Mouse (Mus musculus): ENCODE measurements at regions not wholly inside any gene's neighbourhood (a gene's known extent, or its start where the extent isn't known, plus 50 kb on each side); places are given as distances from the start of the nearest gene placed in this dataset.

GRCm38 (mm10) chr3:21633600-21634221 is 442.7 kb upstream of the Tbl1xr1 start:
- no peaks in the 10 kb centered on the region for H3K4me1 ChIP-seq (replicated peaks; ENCODE audit: control insufficient read depth, insufficient read depth, low read length)
- H3K36me3 ChIP-seq (ENCODE audit: control insufficient read depth, insufficient read depth, low read length), result no peaks in the 10 kb centered on the region
- ATAC-seq (replicated peaks; ENCODE audit: low FRiP score), result no peak; the same call in 1 of the 2 replicates
- no peaks in the 10 kb centered on the region for H3K27me3 ChIP-seq (ENCODE audit: control insufficient read depth, insufficient read depth, low read length)
- H3K4me2 ChIP-seq (ENCODE audit: low read depth, low read length, severe bottlenecking), result no peak overlapping the region
- no peaks in the 10 kb centered on the region for H3K9me3 ChIP-seq (ENCODE audit: control insufficient read depth, low read length)
- H3K27ac ChIP-seq (ENCODE audit: low read depth, low read length), result no peak overlapping the region
- H3K9ac ChIP-seq (ENCODE audit: low read length), result no peak overlapping the region
- WGBS, result 43% methylated on average over 1 of the region's 1 CpGs
- no peak for DNase-seq (ENCODE audit: low spot score)
- no peak overlapping the region for H3K4me3 ChIP-seq (ENCODE audit: low read depth, low read length)

- Histone ChIP-seq H3K27me3 (ENCODE audit: control insufficient read depth, insufficient read depth, low read length) (no peaks in the 10 kb centered on the region), H3K4me3 (ENCODE audit: low read depth, low read length) (no peak overlapping the region), H3K4me2 (ENCODE audit: low read depth, low read length, severe bottlenecking) (no peak overlapping the region), H3K4me1 (replicated peaks; ENCODE audit: control insufficient read depth, insufficient read depth, low read length) (no peaks in the 10 kb centered on the region), H3K27ac (ENCODE audit: low read depth, low read length) (no peak overlapping the region), H3K36me3 (ENCODE audit: control insufficient read depth, insufficient read depth, low read length) (no peaks in the 10 kb centered on the region), H3K9ac (ENCODE audit: low read length) (no peak overlapping the region), H3K9me3 (ENCODE audit: control insufficient read depth, low read length) (no peaks in the 10 kb centered on the region)
- no peak for ATAC-seq (replicated peaks; ENCODE audit: low FRiP score)
- 82% methylated on average over 4 of the region's 4 CpGs for WGBS
- DNase-seq (ENCODE audit: low spot score), result no peak
These were observed 441.7 kb upstream of the Tbl1xr1 start for GRCm38 (mm10) chr3:21634675-21635204.

- no peak overlapping the region for H3K27ac ChIP-seq (ENCODE audit: low read depth, low read length)
- no peak overlapping the region for H3K9ac ChIP-seq (ENCODE audit: low read length)
- H3K4me2 ChIP-seq (ENCODE audit: low read depth, low read length, severe bottlenecking), result no peak overlapping the region
- no peak overlapping the region for H3K4me3 ChIP-seq (ENCODE audit: low read depth, low read length)
- H3K36me3 ChIP-seq (ENCODE audit: control insufficient read depth, insufficient read depth, low read length), result no peaks in the 10 kb centered on the region
- WGBS, result 92% methylated on average over 5 of the region's 5 CpGs
- DNase-seq (ENCODE audit: low spot score) (no peak), ATAC-seq (replicated peaks; ENCODE audit: low FRiP score) (no peak)
- H3K4me1 ChIP-seq (replicated peaks; ENCODE audit: control insufficient read depth, insufficient read depth, low read length), result no peaks in the 10 kb centered on the region
- no peaks in the 10 kb centered on the region for H3K27me3 ChIP-seq (ENCODE audit: control insufficient read depth, insufficient read depth, low read length)
- no peaks in the 10 kb centered on the region for H3K9me3 ChIP-seq (ENCODE audit: control insufficient read depth, low read length)
These were observed 437.6 kb upstream of the Tbl1xr1 start for GRCm38 (mm10) chr3:21638886-21639285.

- no peaks in the 10 kb centered on the region for H3K36me3 ChIP-seq (ENCODE audit: control insufficient read depth, insufficient read depth, low read length)
These were observed 436.9 kb upstream of the Tbl1xr1 start for GRCm38 (mm10) chr3:21639576-21639975.

GRCm38 (mm10) chr3:21644086-21644485 is 432.4 kb upstream of the Tbl1xr1 start:
- no peaks in the 10 kb centered on the region for H3K4me1 ChIP-seq (replicated peaks; ENCODE audit: control insufficient read depth, insufficient read depth, low read length)
- no peak overlapping the region for H3K4me2 ChIP-seq (ENCODE audit: low read depth, low read length, severe bottlenecking)
- H3K4me3 ChIP-seq (ENCODE audit: low read depth, low read length), result no peak overlapping the region
- no peaks in the 10 kb centered on the region for H3K27me3 ChIP-seq (ENCODE audit: control insufficient read depth, insufficient read depth, low read length)
- ATAC-seq (replicated peaks; ENCODE audit: low FRiP score) (no peak), DNase-seq (ENCODE audit: low spot score) (no peak)
- H3K27ac ChIP-seq (ENCODE audit: low read depth, low read length), result no peak overlapping the region
- no peaks in the 10 kb centered on the region for H3K36me3 ChIP-seq (ENCODE audit: control insufficient read depth, insufficient read depth, low read length)
- no peak overlapping the region for H3K9ac ChIP-seq (ENCODE audit: low read length)
- 87% methylated on average over 2 of the region's 2 CpGs for WGBS
- no peaks in the 10 kb centered on the region for H3K9me3 ChIP-seq (ENCODE audit: control insufficient read depth, low read length)

More at GRCm38 (mm10) chr3:21639576-21639975, 436.9 kb upstream of the Tbl1xr1 start:
- no peak for ATAC-seq (replicated peaks; ENCODE audit: low FRiP score)
- H3K4me2 ChIP-seq (ENCODE audit: low read depth, low read length, severe bottlenecking), result no peak overlapping the region
- no peaks in the 10 kb centered on the region for H3K4me1 ChIP-seq (replicated peaks; ENCODE audit: control insufficient read depth, insufficient read depth, low read length)
- no peak for DNase-seq (ENCODE audit: low spot score)
- no peak overlapping the region for H3K9ac ChIP-seq (ENCODE audit: low read length)
- WGBS, result 56% methylated on average over 5 of the region's 5 CpGs
- no peaks in the 10 kb centered on the region for H3K9me3 ChIP-seq (ENCODE audit: control insufficient read depth, low read length)
- no peaks in the 10 kb centered on the region for H3K27me3 ChIP-seq (ENCODE audit: control insufficient read depth, insufficient read depth, low read length)
- no peak overlapping the region for H3K4me3 ChIP-seq (ENCODE audit: low read depth, low read length)
- no peak overlapping the region for H3K27ac ChIP-seq (ENCODE audit: low read depth, low read length)

GRCm38 (mm10) chr3:21645268-21645667 is 431.2 kb upstream of the Tbl1xr1 start:
- H3K27me3 ChIP-seq (ENCODE audit: control insufficient read depth, insufficient read depth, low read length), result no peaks in the 10 kb centered on the region
- no peak overlapping the region for H3K4me2 ChIP-seq (ENCODE audit: low read depth, low read length, severe bottlenecking)
- ATAC-seq (replicated peaks; ENCODE audit: low FRiP score), result no peak
- no peak overlapping the region for H3K27ac ChIP-seq (ENCODE audit: low read depth, low read length)
- no peak overlapping the region for H3K9ac ChIP-seq (ENCODE audit: low read length)
- no peaks in the 10 kb centered on the region for H3K4me1 ChIP-seq (replicated peaks; ENCODE audit: control insufficient read depth, insufficient read depth, low read length)
- no peak for DNase-seq (ENCODE audit: low spot score)
- no peaks in the 10 kb centered on the region for H3K9me3 ChIP-seq (ENCODE audit: control insufficient read depth, low read length)
- WGBS, result 80% methylated on average over 1 of the region's 1 CpGs
- H3K4me3 ChIP-seq (ENCODE audit: low read depth, low read length), result no peak overlapping the region
- no peaks in the 10 kb centered on the region for H3K36me3 ChIP-seq (ENCODE audit: control insufficient read depth, insufficient read depth, low read length)

- H3K9me3 ChIP-seq (ENCODE audit: control insufficient read depth, low read length), result no peaks in the 10 kb centered on the region
- no peak for ATAC-seq (replicated peaks; ENCODE audit: low FRiP score)
- no peaks in the 10 kb centered on the region for H3K4me1 ChIP-seq (replicated peaks; ENCODE audit: control insufficient read depth, insufficient read depth, low read length)
- H3K27ac ChIP-seq (ENCODE audit: low read depth, low read length), result no peak overlapping the region
- WGBS, result 86% methylated on average over 8 of the region's 8 CpGs
- no peak overlapping the region for H3K4me3 ChIP-seq (ENCODE audit: low read depth, low read length)
- no peaks in the 10 kb centered on the region for H3K36me3 ChIP-seq (ENCODE audit: control insufficient read depth, insufficient read depth, low read length)
- H3K4me2 ChIP-seq (ENCODE audit: low read depth, low read length, severe bottlenecking), result no peak overlapping the region
- no peak overlapping the region for H3K9ac ChIP-seq (ENCODE audit: low read length)
- DNase-seq (ENCODE audit: low spot score), result no peak
- H3K27me3 ChIP-seq (ENCODE audit: control insufficient read depth, insufficient read depth, low read length), result no peaks in the 10 kb centered on the region
These were observed 426.5 kb upstream of the Tbl1xr1 start for GRCm38 (mm10) chr3:21649885-21650469.

- no peaks in the 10 kb centered on the region for H3K4me1 ChIP-seq (replicated peaks; ENCODE audit: control insufficient read depth, insufficient read depth, low read length)
- no peaks in the 10 kb centered on the region for H3K27me3 ChIP-seq (ENCODE audit: control insufficient read depth, insufficient read depth, low read length)
- DNase-seq (ENCODE audit: low spot score), result no peak
- no peak for ATAC-seq (replicated peaks; ENCODE audit: low FRiP score)
- 87% methylated on average over 2 of the region's 2 CpGs for whole genome bisulfite sequencing
- no peak overlapping the region for H3K27ac ChIP-seq (ENCODE audit: low read depth, low read length)
- no peaks in the 10 kb centered on the region; the same call in 1 of the 2 replicates for H3K9me3 ChIP-seq (ENCODE audit: control insufficient read depth, low read length)
- H3K36me3 ChIP-seq (ENCODE audit: control insufficient read depth, insufficient read depth, low read length), result no peaks in the 10 kb centered on the region
- no peak overlapping the region for H3K4me2 ChIP-seq (ENCODE audit: low read depth, low read length, severe bottlenecking)
- H3K4me3 ChIP-seq (ENCODE audit: low read depth, low read length), result no peak overlapping the region
- no peak overlapping the region for H3K9ac ChIP-seq (ENCODE audit: low read length)
These were observed 421.2 kb upstream of the Tbl1xr1 start for GRCm38 (mm10) chr3:21655301-21655700.

Measured in forebrain, embryonic 11.5 days (tissue).